Mouse (Mus musculus): ENCODE data around the gene Dnm3. TPM values are rescaled to one million over a fixed set of nuclear protein-coding genes. Genes with fewer than 3 reads are reported as not detected.
A peak's percentile ranks its signal among the peaks of the same experiment; 100 is the strongest.

Dnm3 gene
- polyA plus RNA-seq, 1 experiment from 2014 or later = 6.9 TPM

DNA sequence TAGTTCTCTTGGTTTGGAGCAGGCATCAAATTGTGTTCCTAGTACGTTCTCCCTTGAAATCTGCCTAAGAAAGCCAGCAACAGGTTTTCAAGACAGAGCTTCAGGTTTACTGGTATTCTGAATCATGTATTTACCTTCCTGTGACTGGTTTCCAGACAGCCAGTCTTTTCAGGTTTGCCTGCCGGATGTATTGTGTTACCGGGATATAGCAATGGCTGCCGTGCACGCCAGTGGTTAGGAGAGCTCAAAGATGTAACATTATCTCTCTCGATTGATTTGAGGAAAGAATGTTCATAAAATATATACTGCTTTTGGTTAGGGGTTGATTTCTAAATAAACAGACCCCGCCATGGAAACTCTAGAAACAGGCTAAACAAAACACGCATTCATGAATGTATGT, 264.8 kb downstream of the Dnm3 start:
- no peaks in the 10 kb centered on the region for H3K27me3 ChIP-seq (replicated peaks; ENCODE audit: control insufficient read depth, insufficient read depth, low read length)
- H3K9ac ChIP-seq (ENCODE audit: low read length) = no peak overlapping the region
- H3K4me1 ChIP-seq (replicated peaks; ENCODE audit: control insufficient read depth, insufficient read depth, low read length) = peaks cover 17% of the 10 kb centered on the region
- no peak for ATAC-seq (replicated peaks; ENCODE audit: low FRiP score, low TSS enrichment, low read depth)
- no peak overlapping the region for H3K27ac ChIP-seq (ENCODE audit: low read depth)
- H3K9me3 ChIP-seq (ENCODE audit: control insufficient read depth, low read length) = no peaks in the 10 kb centered on the region
- H3K4me3 ChIP-seq (ENCODE audit: low read depth, low read length) = no peak overlapping the region
- 87% methylated on average over 8 of the region's 8 CpGs for WGBS
- H3K36me3 ChIP-seq (ENCODE audit: control insufficient read depth, insufficient read depth, low read length) = no peaks in the 10 kb centered on the region
- no peak overlapping the region for H3K4me2 ChIP-seq (ENCODE audit: low read length)
- no peak for DNase-seq (ENCODE audit: low spot score)

GRCm38 (mm10) chr1:162210529-162210928, 267.3 kb downstream of the Dnm3 start:
- ATAC-seq (replicated peaks; ENCODE audit: low FRiP score, low TSS enrichment, low read depth) (no peak), DNase-seq (ENCODE audit: low spot score) (no peak)
- Histone ChIP-seq H3K4me3 (ENCODE audit: low read depth, low read length) (no peak overlapping the region), H3K27me3 (replicated peaks; ENCODE audit: control insufficient read depth, insufficient read depth, low read length) (no peaks in the 10 kb centered on the region), H3K4me1 (replicated peaks; ENCODE audit: control insufficient read depth, insufficient read depth, low read length) (peaks cover 24% of the 10 kb centered on the region), H3K27ac (ENCODE audit: low read depth) (no peak overlapping the region), H3K9ac (ENCODE audit: low read length) (no peak overlapping the region), H3K36me3 (ENCODE audit: control insufficient read depth, insufficient read depth, low read length) (no peaks in the 10 kb centered on the region), H3K4me2 (ENCODE audit: low read length) (no peak overlapping the region), H3K9me3 (ENCODE audit: control insufficient read depth, low read length) (no peaks in the 10 kb centered on the region)
- WGBS = 77% methylated on average over 2 of the region's 2 CpGs

- no peaks in the 10 kb centered on the region for H3K36me3 ChIP-seq (ENCODE audit: control insufficient read depth, insufficient read depth, low read length)
- H3K27me3 ChIP-seq (replicated peaks; ENCODE audit: control insufficient read depth, insufficient read depth, low read length) = no peaks in the 10 kb centered on the region
- 46% methylated on average over 10 of the region's 10 CpGs for WGBS
- no peaks in the 10 kb centered on the region for H3K9me3 ChIP-seq (ENCODE audit: control insufficient read depth, low read length)
- peaks cover 25% of the 10 kb centered on the region for H3K4me1 ChIP-seq (replicated peaks; ENCODE audit: control insufficient read depth, insufficient read depth, low read length)
- DNase-seq (ENCODE audit: low spot score) (no peak), ATAC-seq (replicated peaks; ENCODE audit: low FRiP score, low TSS enrichment, low read depth) (no peak)
- no peak overlapping the region for H3K9ac ChIP-seq (ENCODE audit: low read length)
- peak overlapping the region; percentile 57 for H3K27ac ChIP-seq (ENCODE audit: low read depth)
- H3K4me3 ChIP-seq (ENCODE audit: low read depth, low read length) = no peak overlapping the region
- H3K4me2 ChIP-seq (ENCODE audit: low read length) = no peak overlapping the region
These were observed 268.2 kb downstream of the Dnm3 start for GRCm38 (mm10) chr1:162209487-162210149.

GRCm38 (mm10) chr1:162209010-162209409, 268.8 kb downstream of the Dnm3 start:
- Histone ChIP-seq H3K27me3 (replicated peaks; ENCODE audit: control insufficient read depth, insufficient read depth, low read length) (no peaks in the 10 kb centered on the region), H3K4me1 (replicated peaks; ENCODE audit: control insufficient read depth, insufficient read depth, low read length) (peaks cover 25% of the 10 kb centered on the region), H3K36me3 (ENCODE audit: control insufficient read depth, insufficient read depth, low read length) (no peaks in the 10 kb centered on the region), H3K27ac (ENCODE audit: low read depth) (peak overlapping the region; percentile 57; the same call in 1 of the 2 replicates), H3K9me3 (ENCODE audit: control insufficient read depth, low read length) (no peaks in the 10 kb centered on the region), H3K4me2 (ENCODE audit: low read length) (no peak overlapping the region), H3K4me3 (ENCODE audit: low read depth, low read length) (no peak overlapping the region), H3K9ac (ENCODE audit: low read length) (no peak overlapping the region)
- ATAC-seq (replicated peaks; ENCODE audit: low FRiP score, low TSS enrichment, low read depth) (no peak), DNase-seq (ENCODE audit: low spot score) (no peak)
- 83% methylated on average over 9 of the region's 9 CpGs for WGBS

GRCm38 (mm10) chr1:162207708-162208043, 270.2 kb downstream of the Dnm3 start:
- H3K4me1 ChIP-seq (replicated peaks; ENCODE audit: control insufficient read depth, insufficient read depth, low read length) = peaks cover 28% of the 10 kb centered on the region
- no peaks in the 10 kb centered on the region for H3K36me3 ChIP-seq (ENCODE audit: control insufficient read depth, insufficient read depth, low read length)
- 0 out of 2 replicates have a peak overlapping the region, but pooled peaks have one; percentile 5 for H3K4me3 ChIP-seq (ENCODE audit: low read depth, low read length)
- 26% methylated on average over 7 of the region's 7 CpGs for WGBS
- H3K27ac ChIP-seq (ENCODE audit: low read depth) = peak overlapping the region; percentile 85
- no peak for DNase-seq (ENCODE audit: low spot score)
- H3K4me2 ChIP-seq (ENCODE audit: low read length) = peak overlapping the region; percentile 31
- no peak overlapping the region for H3K9ac ChIP-seq (ENCODE audit: low read length)
- no peaks in the 10 kb centered on the region for H3K27me3 ChIP-seq (replicated peaks; ENCODE audit: control insufficient read depth, insufficient read depth, low read length)
- no peak for ATAC-seq (replicated peaks; ENCODE audit: low FRiP score, low TSS enrichment, low read depth)
- H3K9me3 ChIP-seq (ENCODE audit: control insufficient read depth, low read length) = no peaks in the 10 kb centered on the region

DNA sequence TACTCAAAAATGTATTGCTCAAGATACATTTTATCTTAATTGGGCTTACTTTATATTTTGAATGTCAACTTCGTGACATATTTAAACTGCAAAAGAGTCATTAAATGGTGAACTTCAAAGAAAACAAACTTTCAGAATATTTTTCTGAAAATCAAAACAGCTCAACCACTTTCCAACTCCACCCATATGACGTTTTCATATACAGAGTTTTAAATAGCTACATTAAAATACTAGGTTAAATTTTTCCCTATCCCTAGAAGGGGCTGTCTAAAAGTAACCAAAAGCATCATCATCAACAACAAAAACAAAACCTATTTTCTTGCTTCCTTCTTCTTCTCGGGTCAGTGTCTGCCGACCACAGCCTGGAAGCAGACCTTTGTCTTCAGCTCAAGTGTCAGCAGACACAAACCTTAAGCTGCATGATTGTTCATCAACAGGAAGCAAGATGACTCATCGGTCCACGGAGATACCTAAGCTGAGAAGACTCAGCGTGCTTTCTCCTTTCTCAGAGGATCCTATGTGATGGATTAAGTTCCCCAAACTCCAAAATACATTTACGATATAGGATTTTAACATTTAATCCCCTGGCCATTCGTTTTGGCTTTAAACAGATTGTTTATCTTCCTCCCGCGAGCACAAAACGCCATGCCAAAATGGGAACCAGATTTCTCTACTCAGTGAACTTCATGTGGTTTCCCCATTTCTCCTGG, 270.7 kb downstream of the Dnm3 start:
- DNase-seq (ENCODE audit: low spot score) (no peak), ATAC-seq (replicated peaks; ENCODE audit: low FRiP score, low TSS enrichment, low read depth) (no peak)
- Histone ChIP-seq H3K9ac (ENCODE audit: low read length) (no peak overlapping the region), H3K36me3 (ENCODE audit: control insufficient read depth, insufficient read depth, low read length) (no peaks in the 10 kb centered on the region), H3K9me3 (ENCODE audit: control insufficient read depth, low read length) (no peaks in the 10 kb centered on the region), H3K27ac (ENCODE audit: low read depth) (peak overlapping the region; percentile 85), H3K4me2 (ENCODE audit: low read length) (peak overlapping the region; percentile 31), H3K27me3 (replicated peaks; ENCODE audit: control insufficient read depth, insufficient read depth, low read length) (no peaks in the 10 kb centered on the region), H3K4me3 (ENCODE audit: low read depth, low read length) (0 out of 2 replicates have a peak overlapping the region, but pooled peaks have one; percentile 5), H3K4me1 (replicated peaks; ENCODE audit: control insufficient read depth, insufficient read depth, low read length) (peaks cover 28% of the 10 kb centered on the region)
- 29% methylated on average over 12 of the region's 12 CpGs for WGBS

- DNase-seq (ENCODE audit: low spot score) (no peak), ATAC-seq (replicated peaks; ENCODE audit: low FRiP score, low TSS enrichment, low read depth) (peak; percentile 68; the same call in 1 of the 2 replicates)
- no peaks in the 10 kb centered on the region for H3K9me3 ChIP-seq (ENCODE audit: control insufficient read depth, low read length)
- H3K4me2 ChIP-seq (ENCODE audit: low read length) = 0 out of 2 replicates have a peak overlapping the region, but pooled peaks have one; percentile 25
- H3K4me1 ChIP-seq (replicated peaks; ENCODE audit: control insufficient read depth, insufficient read depth, low read length) = peaks cover 9% of the 10 kb centered on the region; the same call in 1 of the 2 replicates
- 25% methylated on average over 12 of the region's 12 CpGs for WGBS
- no peaks in the 10 kb centered on the region for H3K27me3 ChIP-seq (replicated peaks; ENCODE audit: control insufficient read depth, insufficient read depth, low read length)
- no peak overlapping the region for H3K9ac ChIP-seq (ENCODE audit: low read length)
- peak overlapping the region; percentile 77 for H3K27ac ChIP-seq (ENCODE audit: low read depth)
- no peak overlapping the region for H3K4me3 ChIP-seq (ENCODE audit: low read depth, low read length)
- no peaks in the 10 kb centered on the region for H3K36me3 ChIP-seq (ENCODE audit: control insufficient read depth, insufficient read depth, low read length)
These were observed 275.1 kb downstream of the Dnm3 start for GRCm38 (mm10) chr1:162202465-162203348.

DNA sequence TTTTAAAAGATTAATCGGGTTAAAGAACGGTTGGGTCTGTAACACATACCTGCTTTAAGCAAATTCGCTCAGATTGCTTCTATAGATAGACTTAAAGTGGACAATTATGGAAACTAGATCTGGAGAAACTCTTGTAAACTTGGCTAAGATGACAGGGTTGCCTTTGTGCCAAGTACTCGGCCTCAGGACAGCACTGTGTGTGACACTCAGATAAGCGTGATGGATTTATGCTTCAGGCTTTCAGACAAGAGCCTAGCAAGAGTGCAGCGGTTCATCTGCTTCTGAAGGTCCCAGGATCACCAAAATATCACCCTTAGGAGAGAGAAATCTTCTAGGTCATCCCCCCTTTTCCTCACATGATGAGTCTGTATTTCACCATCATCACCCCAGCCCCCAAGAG, 277.4 kb downstream of the Dnm3 start:
- no peaks in the 10 kb centered on the region for H3K27me3 ChIP-seq (replicated peaks; ENCODE audit: control insufficient read depth, insufficient read depth, low read length)
- ATAC-seq (replicated peaks; ENCODE audit: low FRiP score, low TSS enrichment, low read depth) (no peak), DNase-seq (ENCODE audit: low spot score) (no peak)
- peaks cover 12% of the 10 kb centered on the region; the same call in 1 of the 2 replicates for H3K4me1 ChIP-seq (replicated peaks; ENCODE audit: control insufficient read depth, insufficient read depth, low read length)
- no peak overlapping the region for H3K4me3 ChIP-seq (ENCODE audit: low read depth, low read length)
- H3K36me3 ChIP-seq (ENCODE audit: control insufficient read depth, insufficient read depth, low read length) = no peaks in the 10 kb centered on the region
- H3K9ac ChIP-seq (ENCODE audit: low read length) = no peak overlapping the region
- WGBS = 61% methylated on average over 6 of the region's 6 CpGs
- no peak overlapping the region for H3K4me2 ChIP-seq (ENCODE audit: low read length)
- H3K9me3 ChIP-seq (ENCODE audit: control insufficient read depth, low read length) = no peaks in the 10 kb centered on the region
- H3K27ac ChIP-seq (ENCODE audit: low read depth) = no peak overlapping the region
